Mouse (Mus musculus) heart, embryonic 15.5 days (tissue): ENCODE data around the gene Tmtc2. TPM values are rescaled to one million over a fixed set of nuclear protein-coding genes. Genes with fewer than 3 reads are reported as not detected.

Experiments used
- ATAC-seq: fragments of 200-750 bp; cut with Nextera tagmentation; replicated peaks from 2 replicates; pipeline ENCODE4 v1.8.0; 2017; ENCODE audit warnings: low read depth, moderate TSS enrichment; ENCODE audit not compliant: insufficient number of reproducible peaks, insufficient read depth, low FRiP score
- H3K27ac ChIP-seq: fragments of 300-500 bp; sonication (generic); 2 replicates; pipeline ENCODE4 v1.5.1; 2015; ENCODE audit warnings: mild to moderate bottlenecking, inconsistent platforms
- H3K27me3 ChIP-seq: fragments of 300-500 bp; sonication (generic); 2 replicates; pipeline ENCODE4 v1.6.1; 2015; ENCODE audit warnings: inconsistent platforms
- H3K36me3 ChIP-seq: fragments of 300-500 bp; sonication (generic); 2 replicates; pipeline ENCODE4 v1.6.1; 2015; ENCODE audit warnings: mild to moderate bottlenecking, inconsistent platforms
- H3K4me1 ChIP-seq: fragments of 300-500 bp; sonication (generic); replicated peaks from 2 replicates; pipeline ENCODE4 v1.6.1; 2015; ENCODE audit warnings: inconsistent platforms
- H3K4me2 ChIP-seq: fragments of 300-500 bp; sonication (generic); 2 replicates; pipeline ENCODE4 v1.6.1; 2015; ENCODE audit warnings: inconsistent platforms, mild to moderate bottlenecking, moderate library complexity
- H3K4me3 ChIP-seq: fragments of 300-500 bp; sonication (generic); 2 replicates; pipeline ENCODE4 v1.5.1; 2015; ENCODE audit warnings: mild to moderate bottlenecking, inconsistent platforms
- H3K9ac ChIP-seq: fragments of 300-500 bp; sonication (generic); 2 replicates; pipeline ENCODE4 v1.6.1; 2015; ENCODE audit warnings: mild to moderate bottlenecking, inconsistent platforms
- H3K9me3 ChIP-seq: fragments of 300-500 bp; sonication (generic); replicated peaks from 2 replicates; pipeline ENCODE4 v1.6.1; 2016; ENCODE audit warnings: inconsistent platforms
- WGBS: fragments of 180-500 bp; shearing (Covaris S2); methylation state at CpG from one replicate; pipeline ENCODE4 v1.1.7; 2015; ENCODE audit warnings: mixed read lengths; 5-methylcytosine and 5-hydroxymethylcytosine counted together
- polyA plus RNA-seq: library from polyadenylated mRNA; unstranded; fragments of >200 nt; fragmentation: Nextera tagmentation; extraction: Ambion mirVana; gene quantifications from 2 replicates; pipeline ENCODE4 v1.2.1, GENCODE M21; 2015

Gene Tmtc2
- polyA plus RNA-seq, 1 experiment from 2014 or later: 3.3 TPM

- Histone ChIP-seq H3K27me3 (no peaks in the 10 kb centered on the region), H3K4me3 (peak overlapping the region; percentile 92), H3K4me2 (peak overlapping the region; percentile 77), H3K27ac (no peak overlapping the region), H3K4me1 (peaks cover 14% of the 10 kb centered on the region), H3K9me3 (no peaks in the 10 kb centered on the region), H3K36me3 (no peaks in the 10 kb centered on the region), H3K9ac (peak overlapping the region; percentile 76)
- no peak for ATAC-seq
- 3% methylated on average over 16 of the region's 16 CpGs for WGBS
Measured at GRCm38 (mm10) chr10:105572829-105573228, 1.4 kb downstream of the Tmtc2 start.

GRCm38 (mm10) chr10:105572301-105572700 lies 1.9 kb downstream of the Tmtc2 start:
- Histone ChIP-seq H3K9me3 (no peaks in the 10 kb centered on the region), H3K4me2 (peak overlapping the region; percentile 77), H3K36me3 (no peaks in the 10 kb centered on the region), H3K4me3 (peak overlapping the region; percentile 92), H3K9ac (no peak overlapping the region; the same call in 1 of the 2 replicates), H3K27ac (no peak overlapping the region), H3K4me1 (peaks cover 14% of the 10 kb centered on the region), H3K27me3 (no peaks in the 10 kb centered on the region)
- WGBS: 61% methylated on average over 7 of the region's 7 CpGs
- no peak for ATAC-seq

- peak overlapping the region; percentile 77 for H3K4me2 ChIP-seq
- WGBS: 39% methylated on average over 4 of the region's 4 CpGs
- no peak overlapping the region for H3K27ac ChIP-seq
- H3K4me1 ChIP-seq: peaks cover 14% of the 10 kb centered on the region
- peak overlapping the region; percentile 92; the same call in 1 of the 2 replicates for H3K4me3 ChIP-seq
- H3K36me3 ChIP-seq: no peaks in the 10 kb centered on the region
- no peak overlapping the region for H3K9ac ChIP-seq
- no peaks in the 10 kb centered on the region for H3K9me3 ChIP-seq
- H3K27me3 ChIP-seq: no peaks in the 10 kb centered on the region
- no peak for ATAC-seq
Measured at GRCm38 (mm10) chr10:105571831-105572230, 2.4 kb downstream of the Tmtc2 start.

- no peaks in the 10 kb centered on the region for H3K36me3 ChIP-seq
- no peaks in the 10 kb centered on the region for H3K27me3 ChIP-seq
- no peak overlapping the region for H3K4me3 ChIP-seq
- WGBS: 79% methylated on average over 8 of the region's 8 CpGs
- H3K9me3 ChIP-seq: no peaks in the 10 kb centered on the region
- ATAC-seq: no peak
- H3K4me1 ChIP-seq: peaks cover 14% of the 10 kb centered on the region
- H3K27ac ChIP-seq: no peak overlapping the region
- no peak overlapping the region for H3K9ac ChIP-seq
- no peak overlapping the region for H3K4me2 ChIP-seq
Measured at GRCm38 (mm10) chr10:105571019-105571418, 3.2 kb downstream of the Tmtc2 start.

GRCm38 (mm10) chr10:105569573-105569972 lies 4.7 kb downstream of the Tmtc2 start:
- no peaks in the 10 kb centered on the region for H3K9me3 ChIP-seq
- no peaks in the 10 kb centered on the region for H3K36me3 ChIP-seq
- WGBS: 60% methylated on average over 4 of the region's 4 CpGs
- ATAC-seq: no peak
- no peak overlapping the region for H3K9ac ChIP-seq
- H3K27ac ChIP-seq: no peak overlapping the region
- no peak overlapping the region for H3K4me3 ChIP-seq
- H3K4me2 ChIP-seq: no peak overlapping the region
- peaks cover 12% of the 10 kb centered on the region for H3K4me1 ChIP-seq
- no peaks in the 10 kb centered on the region for H3K27me3 ChIP-seq

GRCm38 (mm10) chr10:105567825-105568531 lies 6.3 kb downstream of the Tmtc2 start:
- Histone ChIP-seq H3K36me3 (no peaks in the 10 kb centered on the region), H3K27me3 (no peaks in the 10 kb centered on the region), H3K9me3 (no peaks in the 10 kb centered on the region), H3K4me2 (no peak overlapping the region), H3K9ac (no peak overlapping the region), H3K27ac (no peak overlapping the region), H3K4me3 (no peak overlapping the region), H3K4me1 (peaks cover 12% of the 10 kb centered on the region)
- 81% methylated on average over 8 of the region's 8 CpGs for WGBS
- no peak for ATAC-seq

- WGBS: 83% methylated on average over 4 of the region's 4 CpGs
- no peak overlapping the region for H3K9ac ChIP-seq
Measured at GRCm38 (mm10) chr10:105561548-105561947, 12.7 kb downstream of the Tmtc2 start.

GRCm38 (mm10) chr10:105557581-105557980 lies 16.7 kb downstream of the Tmtc2 start:
- H3K9ac ChIP-seq: no peak overlapping the region
- H3K4me1 ChIP-seq: peaks cover 6% of the 10 kb centered on the region
- H3K9me3 ChIP-seq: no peaks in the 10 kb centered on the region
- ATAC-seq: no peak
- no peak overlapping the region for H3K27ac ChIP-seq
- H3K27me3 ChIP-seq: no peaks in the 10 kb centered on the region
- H3K4me3 ChIP-seq: no peak overlapping the region
- no peaks in the 10 kb centered on the region for H3K36me3 ChIP-seq
- H3K4me2 ChIP-seq: no peak overlapping the region
- 65% methylated on average over 5 of the region's 5 CpGs for WGBS

More at GRCm38 (mm10) chr10:105561548-105561947, 12.7 kb downstream of the Tmtc2 start:
- H3K27ac ChIP-seq: no peak overlapping the region
- H3K4me3 ChIP-seq: no peak overlapping the region
- no peaks in the 10 kb centered on the region for H3K4me1 ChIP-seq
- no peaks in the 10 kb centered on the region for H3K9me3 ChIP-seq
- H3K36me3 ChIP-seq: no peaks in the 10 kb centered on the region
- ATAC-seq: no peak
- no peak overlapping the region for H3K4me2 ChIP-seq
- H3K27me3 ChIP-seq: no peaks in the 10 kb centered on the region

GRCm38 (mm10) chr10:105556890-105557572 lies 17.2 kb downstream of the Tmtc2 start:
- no peak overlapping the region for H3K4me3 ChIP-seq
- H3K9ac ChIP-seq: no peak overlapping the region
- no peaks in the 10 kb centered on the region for H3K36me3 ChIP-seq
- H3K27me3 ChIP-seq: no peaks in the 10 kb centered on the region
- WGBS: 66% methylated on average over 6 of the region's 6 CpGs
- no peak for ATAC-seq
- H3K4me1 ChIP-seq: peaks cover 6% of the 10 kb centered on the region
- H3K9me3 ChIP-seq: no peaks in the 10 kb centered on the region
- H3K27ac ChIP-seq: no peak overlapping the region
- H3K4me2 ChIP-seq: no peak overlapping the region

GRCm38 (mm10) chr10:105554153-105554552 lies 20.1 kb downstream of the Tmtc2 start:
- no peak overlapping the region for H3K27ac ChIP-seq
- H3K4me2 ChIP-seq: no peak overlapping the region
- no peaks in the 10 kb centered on the region for H3K9me3 ChIP-seq
- no peaks in the 10 kb centered on the region for H3K27me3 ChIP-seq
- WGBS: 51% methylated on average over 2 of the region's 2 CpGs
- H3K4me1 ChIP-seq: peaks cover 6% of the 10 kb centered on the region
- H3K4me3 ChIP-seq: no peak overlapping the region
- H3K36me3 ChIP-seq: no peaks in the 10 kb centered on the region
- no peak overlapping the region for H3K9ac ChIP-seq
- no peak for ATAC-seq

GRCm38 (mm10) chr10:105548040-105548439 lies 26.2 kb downstream of the Tmtc2 start:
- no peak for ATAC-seq
- 85% methylated on average over 2 of the region's 2 CpGs for WGBS
- H3K36me3 ChIP-seq: no peaks in the 10 kb centered on the region
- no peak overlapping the region for H3K9ac ChIP-seq
- H3K4me3 ChIP-seq: no peak overlapping the region
- H3K27me3 ChIP-seq: no peaks in the 10 kb centered on the region
- no peak overlapping the region for H3K4me2 ChIP-seq
- no peak overlapping the region for H3K27ac ChIP-seq
- no peaks in the 10 kb centered on the region for H3K9me3 ChIP-seq
- H3K4me1 ChIP-seq: no peaks in the 10 kb centered on the region
